Mouse (Mus musculus) neutrophil, adult 65 days (primary cell): ENCODE measurements around the gene Il6. TPM values are rescaled to one million over a fixed set of nuclear protein-coding genes. Genes with fewer than 3 reads are reported as not detected.

Experiments
- total RNA-seq: library from RNA; stranded (reverse); gene quantifications from 2 replicates; pipeline ENCODE4 v1.2.4, GENCODE M21; 2023

The Il6 gene
- total RNA-seq, result 3.9 and 5.6 TPM in 2 replicates

DNA sequence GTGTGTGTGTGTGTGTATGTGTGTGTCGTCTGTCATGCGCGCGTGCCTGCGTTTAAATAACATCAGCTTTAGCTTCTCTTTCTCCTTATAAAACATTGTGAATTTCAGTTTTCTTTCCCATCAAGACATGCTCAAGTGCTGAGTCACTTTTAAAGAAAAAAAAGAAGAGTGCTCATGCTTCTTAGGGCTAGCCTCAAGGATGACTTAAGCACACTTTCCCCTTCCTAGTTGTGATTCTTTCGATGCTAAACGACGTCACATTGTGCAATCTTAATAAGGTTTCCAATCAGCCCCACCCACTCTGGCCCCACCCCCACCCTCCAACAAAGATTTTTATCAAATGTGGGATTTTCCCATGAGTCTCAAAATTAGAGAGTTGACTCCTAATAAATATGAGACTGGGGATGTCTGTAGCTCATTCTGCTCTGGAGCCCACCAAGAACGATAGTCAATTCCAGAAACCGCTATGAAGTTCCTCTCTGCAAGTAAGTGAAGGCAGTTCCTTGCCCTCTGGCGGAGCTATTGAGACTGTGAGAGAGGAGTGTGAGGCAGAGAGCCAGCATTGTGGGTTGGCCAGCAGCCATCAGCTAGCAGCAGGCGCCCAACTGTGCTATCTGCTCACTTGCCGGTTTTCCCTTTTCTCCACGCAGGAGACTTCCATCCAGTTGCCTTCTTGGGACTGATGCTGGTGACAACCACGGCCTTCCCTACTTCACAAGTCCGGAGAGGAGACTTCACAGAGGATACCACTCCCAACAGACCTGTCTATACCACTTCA, at the start of gene Il6:
Il6 (plus strand) TSS at position 389 of the 778 bp plus-strand sequence.

Other genes starting within 250 kb of the Il6 start
- 55.8 and 62.4 TPM in 2 replicates for gene Tyms, start 60.5 kb downstream of the Il6 start, total RNA-seq
- gene Garem2, start 92.0 kb downstream of the Il6 start, total RNA-seq, result not detected in 2 replicates
- gene 3110082J24Rik, start 93.0 kb downstream of the Il6 start, total RNA-seq, result not detected in 2 replicates
- gene Hadha, start 142.0 kb downstream of the Il6 start, total RNA-seq, result 69.2 and 73.4 TPM in 2 replicates
- 54.5 and 74.3 TPM in 2 replicates for gene Hadhb, start 142.1 kb downstream of the Il6 start, total RNA-seq
- gene Adgrf3, start 192.6 kb downstream of the Il6 start, total RNA-seq, result not detected in 2 replicates
- gene Selenoi, start 219.5 kb downstream of the Il6 start, total RNA-seq, result 9.3 and 9.7 TPM in 2 replicates